Mouse (Mus musculus) stomach, embryonic 16.5 days (tissue): ENCODE measurements at regions not wholly inside any gene's neighbourhood (a gene's known extent, or its start where the extent isn't known, plus 50 kb on each side); places are given as distances from the start of the nearest gene placed in this dataset.

Experiments
- ATAC-seq: fragments of 200-750 bp; cut with Nextera tagmentation; 2 replicates; pipeline ENCODE4 v1.8.0; 2017; ENCODE audit warnings: moderate number of reproducible peaks, moderate TSS enrichment; ENCODE audit not compliant: insufficient read depth, low FRiP score
- H3K27ac ChIP-seq: fragments of 300-500 bp; sonication (generic); 2 replicates; pipeline ENCODE4 v1.5.1; 2014; ENCODE audit warnings: low read length
- H3K27me3 ChIP-seq: fragments of 300-500 bp; sonication (generic); 2 replicates; pipeline ENCODE4 v1.6.1; 2014; ENCODE audit warnings: low read length, control low read depth, mixed read lengths; ENCODE audit not compliant: control insufficient read depth, insufficient read depth
- H3K36me3 ChIP-seq: fragments of 300-500 bp; sonication (generic); 2 replicates; pipeline ENCODE4 v1.6.1; 2014; ENCODE audit warnings: low read length; ENCODE audit not compliant: control insufficient read depth, insufficient read depth
- H3K4me1 ChIP-seq: fragments of 300-500 bp; sonication (generic); 2 replicates; pipeline ENCODE4 v1.6.1; 2014; ENCODE audit warnings: low read length, control low read depth, mixed read lengths; ENCODE audit not compliant: control insufficient read depth, insufficient read depth
- H3K4me2 ChIP-seq: fragments of 300-500 bp; sonication (generic); 2 replicates; pipeline ENCODE4 v1.6.1; 2014; ENCODE audit warnings: low read depth, low read length, mixed read lengths
- H3K4me3 ChIP-seq: fragments of 300-500 bp; sonication (generic); replicated peaks from 2 replicates; pipeline ENCODE4 v1.5.1; 2014; ENCODE audit warnings: mild to moderate bottlenecking, low read length
- H3K9ac ChIP-seq: fragments of 300-500 bp; sonication (generic); 2 replicates; pipeline ENCODE4 v1.6.1; 2014; ENCODE audit warnings: low read length
- H3K9me3 ChIP-seq: fragments of 300-500 bp; sonication (generic); replicated peaks from 2 replicates; pipeline ENCODE4 v1.6.1; 2016; ENCODE audit warnings: low read length, control low read depth; ENCODE audit not compliant: control insufficient read depth
- WGBS: fragments of 180-500 bp; shearing (Covaris S2); extraction: QIAGEN DNeasy Blood & Tissue Kit; methylation state at CpG from one replicate; pipeline ENCODE4 v1.1.7; 2014; 5-methylcytosine and 5-hydroxymethylcytosine counted together

DNA sequence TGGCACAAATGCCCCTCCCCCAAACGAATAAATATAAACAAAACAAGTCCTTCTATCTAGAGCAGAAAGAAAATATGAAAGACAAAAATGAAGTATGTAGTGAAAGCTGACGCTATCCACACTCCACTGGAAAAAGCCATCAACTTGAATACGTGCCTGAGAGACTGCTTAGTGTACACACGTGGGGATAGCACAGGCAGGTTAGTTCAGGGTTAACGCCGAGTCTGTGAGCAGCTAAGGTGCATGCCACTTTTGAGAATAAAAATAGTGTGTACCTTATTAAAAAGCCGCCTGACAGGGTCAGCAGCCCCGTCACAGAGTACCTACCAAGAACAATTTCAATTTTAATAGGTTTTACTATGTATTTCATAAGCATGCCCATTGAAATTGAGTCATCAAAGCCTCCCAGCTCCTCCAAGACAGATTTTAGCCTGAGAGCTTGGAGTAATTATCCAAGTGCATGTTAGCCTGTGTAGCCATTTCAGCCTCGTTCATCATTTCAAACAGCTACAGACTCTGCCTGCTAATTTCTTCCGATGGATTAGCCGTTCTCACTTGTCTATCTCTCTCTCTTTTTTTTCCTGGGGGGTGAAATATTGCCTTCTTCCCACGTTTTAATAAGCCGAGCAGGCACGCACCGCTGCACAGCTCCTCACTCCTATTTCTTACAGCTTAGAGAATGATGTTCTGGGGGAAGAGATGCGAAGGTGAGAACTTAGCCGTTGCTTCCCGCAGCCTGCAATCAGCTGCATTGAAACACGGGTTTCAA is 59.2 kb upstream of the Rrp15 start:
- no peaks in the 10 kb centered on the region for H3K36me3 ChIP-seq
- H3K4me1 ChIP-seq = no peaks in the 10 kb centered on the region
- no peaks in the 10 kb centered on the region for H3K9me3 ChIP-seq
- H3K9ac ChIP-seq = no peak overlapping the region
- H3K27ac ChIP-seq = no peak overlapping the region
- no peak overlapping the region for H3K4me3 ChIP-seq
- no peak overlapping the region for H3K4me2 ChIP-seq
- H3K27me3 ChIP-seq = no peaks in the 10 kb centered on the region
- 56% methylated on average over 19 of the region's 19 CpGs for WGBS
- ATAC-seq = no peak

DNA sequence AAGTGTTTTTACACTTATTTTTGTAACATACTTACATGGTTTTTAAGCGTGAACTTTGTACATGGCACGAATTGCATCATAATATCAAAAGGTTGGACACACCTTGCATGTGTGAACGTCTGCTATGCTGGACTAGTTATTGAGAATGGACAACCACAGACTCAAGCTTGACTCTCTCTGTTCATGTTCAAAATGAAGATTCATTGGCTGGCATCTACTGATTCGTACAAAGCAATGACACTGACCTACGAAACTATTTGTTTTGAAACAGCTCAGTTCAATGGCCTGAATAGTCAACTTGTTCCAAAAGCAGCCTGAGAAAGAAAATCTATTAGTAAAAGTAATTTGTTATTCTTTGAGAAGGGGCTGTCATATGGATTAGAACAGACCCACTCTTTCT is 55.3 kb upstream of the Rrp15 start:
- Histone ChIP-seq H3K4me2 (no peak overlapping the region), H3K4me3 (no peak overlapping the region), H3K36me3 (no peaks in the 10 kb centered on the region), H3K4me1 (no peaks in the 10 kb centered on the region), H3K27me3 (no peaks in the 10 kb centered on the region), H3K27ac (no peak overlapping the region), H3K9me3 (no peaks in the 10 kb centered on the region), H3K9ac (no peak overlapping the region)
- 83% methylated on average over 5 of the region's 5 CpGs for WGBS
- ATAC-seq = no peak
